Mouse (Mus musculus) ES-CJ7 (cell line): ENCODE measurements around the gene Ppp6r2.
A peak's percentile ranks its signal among the peaks of the same experiment; 100 is the strongest.

ENCODE experiments used
- DNase-seq: peaks from one replicate; pipeline ENCODE4 v3.0.0; 2011; ENCODE audit warnings: low read depth, low spot score

The Ppp6r2 gene

DNA sequence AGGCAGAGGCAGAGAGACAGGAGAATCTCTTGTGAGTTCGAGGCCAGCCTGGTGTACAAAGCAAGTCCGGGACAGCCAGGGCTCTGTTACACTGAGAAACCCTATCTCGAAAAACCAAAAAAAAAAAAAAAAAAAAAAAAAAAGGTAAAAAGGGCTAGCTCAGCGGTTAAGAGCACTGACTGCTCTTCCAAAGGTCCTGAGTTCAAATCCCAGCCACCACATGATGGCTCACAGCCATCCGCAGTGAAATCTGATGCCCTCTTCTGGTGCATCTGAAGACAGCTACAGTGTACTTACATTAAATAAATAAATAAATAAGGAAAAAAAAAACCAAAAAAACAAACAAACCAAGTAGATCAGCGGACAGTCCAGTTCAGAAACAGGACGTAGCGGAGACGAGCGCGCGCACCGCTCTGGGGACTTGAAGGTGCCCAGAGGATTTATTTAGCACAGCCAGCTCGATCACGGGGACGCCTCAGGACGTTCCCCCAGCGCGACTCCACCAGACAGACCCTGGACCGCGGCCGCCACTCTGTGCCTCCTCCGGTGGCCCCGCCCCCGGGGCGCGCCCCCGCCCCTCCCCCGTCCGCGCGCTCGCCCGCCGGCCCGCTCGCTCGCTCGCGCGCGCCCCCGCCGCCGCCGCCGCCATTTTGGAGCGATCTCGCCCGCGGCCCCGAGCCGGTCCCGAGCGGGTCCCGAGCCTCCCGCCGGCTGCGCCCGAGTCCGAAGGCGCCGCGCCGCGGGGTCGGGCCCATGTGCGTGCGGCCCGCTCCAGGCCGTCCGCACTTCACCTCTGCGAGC, at the start of gene Ppp6r2:
Gene Ppp6r2 (plus strand): TSS at position 639 of the 801 bp plus-strand sequence.
- DNase-seq, result peak; percentile 73

- no peak for DNase-seq
Observed at GRCm38 (mm10) chr15:89165478-89165877, 45.9 kb upstream of the Ppp6r2 start.

DNA sequence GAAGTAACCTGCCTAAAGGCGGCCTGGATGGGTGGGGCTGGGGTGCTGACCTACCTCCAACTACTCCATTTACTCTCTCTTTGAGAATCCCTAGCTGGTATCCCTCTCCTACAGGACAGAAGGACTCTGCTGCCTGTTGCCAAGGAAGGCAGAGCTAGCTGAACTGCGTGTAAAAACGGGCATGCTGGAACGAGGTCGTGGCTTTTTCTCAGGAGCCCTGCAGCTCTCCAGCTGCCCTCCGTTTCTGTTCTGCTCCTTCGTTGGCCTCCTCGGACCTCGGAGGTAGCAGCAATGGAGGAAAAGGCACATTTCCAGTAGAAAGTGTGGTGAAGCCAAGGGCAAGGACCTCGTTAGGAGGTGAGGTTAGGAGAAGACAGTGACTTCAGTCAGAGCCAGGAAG, 42.4 kb upstream of the Ppp6r2 start:
- no peak for DNase-seq

GRCm38 (mm10) chr15:89169431-89169830, 41.9 kb upstream of the Ppp6r2 start:
- peak; percentile 89 for DNase-seq

- no peak for DNase-seq
Observed at GRCm38 (mm10) chr15:89170102-89170501, 41.3 kb upstream of the Ppp6r2 start.

DNA sequence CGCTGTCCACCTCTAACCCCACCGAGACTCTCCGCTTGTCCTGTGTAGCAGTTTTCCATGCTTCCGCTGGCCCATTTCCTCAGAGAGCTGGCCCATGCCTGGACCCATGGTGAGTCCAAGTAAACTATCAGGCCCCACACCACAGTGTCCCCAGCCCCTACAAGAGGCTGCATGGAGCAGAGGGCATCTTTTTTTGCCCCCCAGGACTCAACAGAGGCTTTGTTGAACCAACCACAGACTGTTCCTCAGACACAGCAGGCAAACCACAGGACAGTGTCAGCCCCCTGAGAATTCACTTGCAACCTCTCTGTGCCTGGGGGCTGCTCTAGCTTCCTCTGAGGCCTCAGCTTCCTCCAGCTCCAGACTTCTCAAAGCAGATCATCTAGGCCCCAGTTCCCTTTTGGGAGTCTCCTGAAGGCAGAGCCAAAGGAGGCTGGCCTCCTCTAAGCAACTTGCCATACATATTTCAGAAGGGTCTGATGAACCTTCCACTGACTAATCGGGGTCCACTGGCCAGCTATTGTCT, 39.8 kb upstream of the Ppp6r2 start:
- no peak for DNase-seq

DNA sequence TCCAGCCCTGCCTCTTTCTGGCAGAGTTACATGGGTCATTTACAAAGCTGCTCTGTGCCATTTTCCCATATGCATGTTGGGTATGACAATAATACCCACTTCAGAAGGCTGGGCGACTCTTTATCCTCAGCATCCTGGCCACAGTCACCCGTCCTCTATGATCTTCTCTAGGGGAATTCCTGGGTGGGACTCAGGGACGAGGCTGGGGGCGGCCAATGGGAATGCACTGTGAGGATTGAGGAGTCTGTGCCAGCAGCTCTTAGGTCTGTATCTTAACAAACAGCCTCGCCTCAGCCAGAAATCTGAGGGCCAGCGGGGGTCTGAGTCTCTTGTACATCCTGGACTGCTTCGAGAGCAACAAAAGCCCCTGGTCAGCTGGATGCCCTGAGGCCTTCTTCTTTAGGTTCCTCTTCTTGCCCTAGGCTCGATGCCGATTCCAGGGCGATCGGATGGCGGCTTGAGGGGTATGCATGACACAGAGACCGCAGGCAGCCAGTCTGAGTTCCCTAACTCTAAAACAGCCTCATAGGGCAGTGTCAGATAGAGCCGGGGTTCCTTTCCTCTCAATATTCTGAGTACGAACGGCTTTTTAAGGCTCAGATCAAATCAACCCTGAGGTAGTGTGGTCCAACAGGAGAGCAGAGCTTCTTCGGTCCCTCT, 38.9 kb upstream of the Ppp6r2 start:
- DNase-seq, result no peak

GRCm38 (mm10) chr15:89173024-89173905, 38.1 kb upstream of the Ppp6r2 start:
- no peak for DNase-seq

GRCm38 (mm10) chr15:89173906-89174214, 37.5 kb upstream of the Ppp6r2 start:
- DNase-seq, result peak; percentile 64

DNA sequence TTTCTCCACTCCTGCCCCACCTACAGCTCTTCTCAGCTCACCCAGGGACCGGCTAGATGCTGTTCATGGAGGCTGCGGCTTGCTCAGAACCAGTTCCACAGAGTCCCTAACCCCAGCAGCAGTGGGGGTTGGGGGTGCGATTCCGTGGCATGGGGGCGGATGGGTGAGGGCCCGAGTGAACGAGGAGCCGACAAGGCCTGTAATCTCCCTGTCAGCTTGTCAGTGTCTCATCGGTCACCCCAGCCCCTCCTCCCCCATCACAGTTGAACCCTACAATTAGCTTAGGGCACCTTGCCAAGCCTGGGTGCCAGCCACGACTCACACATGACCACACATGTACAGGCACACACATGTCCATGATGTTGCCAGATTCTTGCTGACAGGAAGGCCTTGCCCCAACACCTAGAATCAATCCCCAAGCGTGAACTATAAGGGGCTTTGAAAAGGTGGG, 36.4 kb upstream of the Ppp6r2 start:
- DNase-seq, result peak; percentile 57

- peak; percentile 48 for DNase-seq
Observed at GRCm38 (mm10) chr15:89175411-89176155, 35.8 kb upstream of the Ppp6r2 start.

GRCm38 (mm10) chr15:89177121-89177520, 34.2 kb upstream of the Ppp6r2 start:
- peak; percentile 89 for DNase-seq

DNA sequence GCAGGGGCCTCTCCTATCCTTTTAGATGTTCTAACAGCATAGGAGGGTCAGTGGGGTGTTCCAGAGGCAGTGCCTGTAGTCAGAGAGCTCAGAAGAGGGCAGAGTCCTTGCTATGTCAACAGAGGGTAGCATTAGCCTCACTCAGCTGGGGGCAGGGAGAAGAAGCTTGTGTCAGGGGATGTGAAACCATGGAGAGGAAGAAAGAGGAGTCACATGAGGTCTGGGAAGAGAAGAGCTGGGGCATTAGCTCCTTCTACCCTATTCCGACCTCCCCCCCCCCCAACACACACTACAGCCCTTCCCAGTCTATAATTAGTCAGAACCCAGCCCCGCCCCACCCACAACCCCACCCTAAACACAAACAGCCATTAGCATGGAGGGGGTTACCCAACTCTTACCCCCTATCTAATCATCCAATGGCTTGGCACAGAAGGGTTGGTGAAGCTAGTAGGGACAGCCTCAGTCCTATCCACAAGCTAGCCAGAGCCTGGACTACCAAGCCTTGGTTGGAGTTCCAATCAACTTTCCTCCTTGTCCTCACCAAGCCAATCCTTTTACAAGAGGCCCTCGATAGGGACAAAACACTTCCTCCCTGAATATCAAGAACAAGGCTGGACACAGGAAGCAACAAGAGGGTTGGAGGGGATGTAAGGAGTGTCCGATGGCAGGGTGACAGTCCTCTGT, 33.6 kb upstream of the Ppp6r2 start:
- DNase-seq, result peak; percentile 61

GRCm38 (mm10) chr15:89178260-89178860, 33.0 kb upstream of the Ppp6r2 start:
- DNase-seq, result no peak

DNA sequence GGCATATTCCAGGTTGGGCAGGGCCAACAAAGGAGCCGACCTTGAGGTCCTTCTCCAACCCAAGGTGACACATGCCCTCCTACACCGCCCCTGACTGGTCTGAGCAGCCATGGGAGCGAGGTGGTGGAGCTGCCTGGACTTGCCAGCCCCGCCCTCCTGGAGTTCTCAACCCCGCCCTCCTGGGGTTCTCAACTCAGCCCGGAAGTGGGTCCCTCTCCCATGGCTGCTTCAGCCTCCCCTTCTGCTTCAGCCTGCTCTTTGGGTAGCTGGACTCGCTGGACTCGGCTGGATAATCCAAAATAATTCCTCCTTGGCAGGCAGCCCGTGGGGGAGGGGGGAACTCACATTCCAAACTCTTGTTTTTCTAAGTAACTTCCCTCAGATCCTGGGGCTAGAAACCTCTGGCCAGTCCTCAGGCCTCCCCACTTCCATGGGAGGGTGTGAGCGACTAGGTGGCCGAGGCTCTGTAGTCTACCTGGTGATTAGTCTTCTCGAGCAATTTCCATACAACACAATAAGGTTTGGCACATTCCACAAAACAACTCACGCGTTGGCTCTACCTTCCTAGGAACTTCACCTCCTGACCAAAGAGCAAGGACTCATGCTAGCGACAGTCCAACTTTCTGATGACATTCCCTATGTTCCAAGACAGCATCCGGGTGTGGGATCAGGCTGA, 32.3 kb upstream of the Ppp6r2 start:
- peak; percentile 95 for DNase-seq

GRCm38 (mm10) chr15:89179630-89179964, 31.8 kb upstream of the Ppp6r2 start:
- DNase-seq, result no peak

DNA sequence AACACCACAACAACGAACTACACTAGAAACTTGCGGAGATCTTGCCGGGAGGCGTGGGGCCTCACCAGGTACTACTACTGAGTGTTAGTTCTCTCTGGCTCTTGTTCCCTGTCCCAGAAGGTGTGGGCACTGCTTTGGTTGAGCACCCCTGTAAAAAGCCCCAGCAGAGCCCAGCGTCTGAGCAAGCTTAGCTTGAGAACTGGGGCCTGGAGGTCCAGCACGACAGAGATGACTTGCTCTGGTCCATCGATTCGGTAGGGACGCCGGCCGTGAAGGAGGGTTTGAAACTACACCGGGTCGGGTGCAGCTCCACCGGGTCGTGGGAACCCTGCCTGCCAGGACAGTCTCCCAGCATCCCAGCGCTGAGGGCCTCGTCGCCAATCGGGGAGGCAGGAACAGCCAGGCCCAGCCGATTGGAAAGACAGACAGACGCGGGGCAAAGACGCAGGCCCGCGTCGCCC, 31.2 kb upstream of the Ppp6r2 start:
- no peak for DNase-seq

DNA sequence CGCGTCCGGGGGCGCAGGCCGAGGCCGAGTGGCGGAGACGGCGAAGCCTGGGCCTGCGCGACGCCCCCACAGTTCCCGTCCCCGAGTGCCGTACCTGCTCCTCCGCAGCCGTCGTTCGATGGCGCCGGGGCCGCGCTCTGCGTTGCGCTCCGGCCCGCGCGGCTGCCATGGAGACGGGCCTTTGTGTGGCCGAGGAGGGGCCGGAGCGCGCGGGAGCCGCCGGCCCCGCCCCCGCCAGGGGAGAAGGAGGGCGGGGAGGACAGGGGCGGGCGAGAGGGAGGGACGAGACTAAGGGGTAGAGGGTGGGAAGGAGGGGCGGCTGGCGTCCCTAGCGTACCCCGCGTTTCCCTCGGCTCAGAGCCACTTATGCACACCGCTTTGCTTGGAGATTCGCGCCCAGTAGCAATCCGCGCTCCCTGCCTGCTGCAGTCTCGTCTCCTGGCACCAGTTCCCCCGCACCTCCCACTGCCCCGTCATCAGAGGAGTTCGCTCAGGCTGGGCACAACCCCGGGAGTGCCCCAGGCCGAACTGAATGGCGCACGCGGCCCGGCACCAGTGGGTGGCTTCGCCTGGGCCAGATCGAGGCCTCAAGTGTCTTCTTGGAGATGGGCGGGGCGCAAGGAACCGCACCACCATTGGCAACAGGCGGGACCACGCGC, 30.7 kb upstream of the Ppp6r2 start, which contains the start of gene Plxnb2:
Gene Plxnb2 (minus strand): TSS at position 218 of the 659 bp plus-strand sequence.
- peak; percentile 82 for DNase-seq
